Mouse (Mus musculus): ENCODE results near the gene Perp.
A peak's percentile ranks its signal among the peaks of the same experiment; 100 is the strongest.

The Perp gene

DNA sequence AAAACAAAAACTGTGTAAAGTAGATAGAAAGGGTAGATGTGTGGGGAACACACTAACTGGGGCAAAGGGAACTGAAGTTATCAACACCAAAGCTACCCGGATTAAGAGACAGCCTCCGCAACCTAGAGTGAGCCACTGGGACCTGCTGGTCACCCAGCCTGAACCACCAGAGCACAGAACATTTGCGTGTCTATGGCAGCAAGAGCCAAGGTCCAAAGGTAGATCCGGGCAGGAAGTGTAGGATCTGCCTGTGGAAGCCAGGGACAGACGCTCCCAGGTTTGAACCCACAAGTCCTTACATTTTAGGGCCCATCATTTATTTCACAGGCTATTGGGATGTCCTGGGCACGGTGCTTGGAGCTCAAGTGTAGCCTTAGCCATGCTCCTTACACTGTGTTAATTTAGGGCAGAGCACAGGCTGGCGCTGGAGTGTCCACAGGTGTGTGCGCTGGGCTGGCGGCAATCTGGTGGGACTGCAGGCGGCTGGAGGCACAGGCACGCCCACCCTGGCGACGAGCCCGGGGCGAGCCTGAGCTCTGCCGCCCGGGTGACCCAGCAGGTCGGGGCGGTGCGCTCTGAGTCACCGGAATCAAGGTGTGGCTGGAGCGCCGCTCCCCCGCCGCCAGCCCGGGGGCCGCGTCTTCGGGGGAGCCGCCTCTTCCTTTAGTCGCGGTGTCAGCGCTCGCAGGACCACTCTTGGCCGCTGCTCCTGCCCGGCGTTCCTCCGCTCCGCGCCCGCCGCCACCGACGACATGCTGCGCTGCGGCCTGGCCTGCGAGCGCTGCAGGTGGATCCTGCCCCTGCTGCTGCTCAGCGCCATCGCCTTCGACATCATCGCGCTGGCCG lies at the start of gene Perp:
Perp (plus strand) TSS at position 580 of the 846 bp plus-strand sequence.
- peak; percentile 45 to 66 for DNase-seq (ENCODE audit: inconsistent age in 2 of 2, low spot score in 1 of 2)

DNA sequence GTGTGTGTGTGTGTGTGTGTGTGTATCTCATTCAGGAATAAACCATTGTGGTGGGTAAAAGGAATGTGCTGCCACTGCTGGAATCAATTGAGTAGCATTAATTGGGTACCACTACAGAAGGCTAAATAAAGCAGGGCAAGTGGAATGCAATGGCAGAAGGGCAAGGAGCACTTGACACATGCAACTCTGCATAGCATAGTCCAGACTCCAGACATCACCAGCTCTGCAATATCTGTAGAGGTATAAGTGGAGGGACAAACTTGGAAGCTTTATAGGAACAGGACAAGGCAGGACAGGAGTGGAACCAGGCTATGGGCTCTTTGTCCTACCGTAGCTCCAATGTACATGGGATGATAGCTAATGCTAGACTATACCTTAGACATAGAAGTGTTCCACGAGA lies 33.1 kb upstream of the Perp start:
- no peak for DNase-seq (ENCODE audit: inconsistent age in 2 of 2, low spot score in 1 of 2)

DNA sequence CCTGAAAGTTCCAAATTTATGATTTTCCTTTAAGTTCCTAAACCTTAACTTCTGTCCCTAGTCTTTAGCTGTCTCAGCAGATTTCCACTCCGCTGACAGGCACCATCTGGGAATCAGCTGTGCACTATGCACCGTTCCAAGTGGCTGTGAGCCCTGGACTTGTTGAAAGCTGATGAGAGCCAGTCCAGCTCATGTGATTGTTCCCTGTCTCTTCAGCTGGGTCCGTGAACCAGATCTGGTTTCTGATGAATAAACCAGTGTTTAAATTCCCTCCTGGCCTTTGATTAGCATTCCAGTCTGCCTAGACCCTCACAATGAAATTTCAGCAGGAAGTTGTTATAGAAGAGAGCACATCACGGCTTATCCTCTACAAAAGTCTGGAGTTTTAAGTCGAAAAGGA lies 28.3 kb upstream of the Perp start:
- peak in 1 of 2 experiments; percentile 23 for DNase-seq (ENCODE audit: inconsistent age in 2 of 2, low spot score in 1 of 2)

DNA sequence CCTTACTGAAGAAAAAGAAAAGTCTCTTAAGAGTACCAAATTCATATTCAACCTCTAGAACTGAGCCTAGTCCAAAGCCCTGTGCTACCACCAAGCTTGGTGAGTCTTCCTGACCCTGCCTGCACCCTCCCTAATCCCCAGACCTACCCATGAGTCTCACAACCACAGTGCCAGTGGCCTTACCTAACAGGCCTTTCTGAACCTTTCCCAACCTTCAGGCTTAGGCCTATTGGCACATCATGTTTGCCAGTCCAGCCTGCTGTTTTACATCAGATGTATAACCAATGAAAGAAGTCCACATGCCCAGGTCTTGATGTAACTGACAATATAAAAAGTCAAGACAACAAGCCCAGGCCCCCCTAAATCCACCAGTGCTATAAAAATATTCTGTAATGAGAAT lies 19.7 kb upstream of the Perp start:
- DNase-seq (ENCODE audit: inconsistent age in 2 of 2, low spot score in 1 of 2), result no peak

DNA sequence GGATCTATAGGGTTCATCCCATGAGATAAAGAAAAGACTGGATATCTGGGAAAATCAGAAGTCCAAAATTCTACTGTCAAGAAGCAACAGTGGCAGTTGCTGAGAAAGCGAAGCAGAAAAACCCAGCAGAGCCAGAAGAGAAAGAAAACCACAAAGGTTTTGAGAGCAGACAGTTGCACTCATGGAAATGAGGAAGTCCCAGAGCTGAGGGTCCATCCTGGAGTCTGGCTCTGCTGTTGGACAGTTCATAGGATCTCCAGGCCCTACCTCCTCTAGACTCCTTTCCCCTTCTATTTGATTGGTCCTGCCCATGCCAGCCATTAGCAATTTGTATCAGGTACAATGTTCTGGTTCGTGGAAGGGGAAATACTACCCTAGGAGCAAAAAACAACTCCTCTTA lies 18.7 kb upstream of the Perp start:
- no peak for DNase-seq (ENCODE audit: inconsistent age in 2 of 2, low spot score in 1 of 2)

DNA sequence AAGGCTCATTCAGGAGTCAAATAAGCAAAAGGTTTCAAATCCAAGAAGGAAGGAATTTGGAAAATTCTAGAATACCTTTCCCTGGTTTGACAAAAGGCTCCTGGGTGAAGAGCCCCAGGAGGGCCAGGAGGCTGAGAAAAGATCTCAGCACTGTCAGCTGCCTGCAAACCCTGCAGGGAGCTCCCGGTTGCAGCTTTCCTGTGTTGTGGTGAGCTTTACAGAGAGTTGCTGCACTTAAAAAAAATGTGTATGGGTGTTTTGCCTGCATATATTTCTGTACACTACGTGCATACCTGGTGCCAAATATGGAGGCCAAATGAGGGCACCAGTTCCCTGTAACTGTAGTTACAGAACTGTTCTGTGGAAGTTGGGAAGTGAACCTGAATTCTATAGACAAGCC lies 16.9 kb upstream of the Perp start:
- DNase-seq (ENCODE audit: inconsistent age in 2 of 2, low spot score in 1 of 2), result no peak

GRCm38 (mm10) chr10:18830359-18830758 lies 14.5 kb upstream of the Perp start:
- no peak for DNase-seq (ENCODE audit: inconsistent age in 2 of 2, low spot score in 1 of 2)

DNA sequence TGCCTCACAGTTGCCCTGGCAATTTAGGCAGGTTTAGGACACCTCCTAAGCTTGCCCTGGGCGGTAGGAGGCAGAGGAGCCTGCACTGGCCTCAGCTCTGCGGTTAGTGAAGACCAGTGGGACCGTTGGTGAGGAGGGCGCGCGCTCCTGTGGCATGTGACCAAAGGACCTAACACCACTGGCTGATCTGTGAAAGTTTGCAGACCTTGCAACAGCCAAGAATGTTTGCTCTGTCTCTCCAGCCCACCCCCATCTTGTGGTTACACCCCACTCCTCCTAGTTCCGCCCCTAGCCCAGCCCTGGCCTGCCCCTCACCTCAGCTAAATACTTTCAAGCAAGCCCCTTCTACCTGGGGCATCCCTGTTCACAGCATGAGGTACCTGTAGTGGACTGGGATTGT lies 13.0 kb upstream of the Perp start:
- no peak for DNase-seq (ENCODE audit: inconsistent age in 2 of 2, low spot score in 1 of 2)

GRCm38 (mm10) chr10:18834389-18834788 lies 10.4 kb upstream of the Perp start:
- DNase-seq (ENCODE audit: inconsistent age in 2 of 2, low spot score in 1 of 2), result no peak

GRCm38 (mm10) chr10:18835684-18836479 lies 8.9 kb upstream of the Perp start:
- DNase-seq (ENCODE audit: inconsistent age in 2 of 2, low spot score in 1 of 2), result peak; percentile 11 to 59

- no peak for DNase-seq (ENCODE audit: inconsistent age in 2 of 2, low spot score in 1 of 2)
Observed at GRCm38 (mm10) chr10:18839530-18839929, 5.3 kb upstream of the Perp start.

DNA sequence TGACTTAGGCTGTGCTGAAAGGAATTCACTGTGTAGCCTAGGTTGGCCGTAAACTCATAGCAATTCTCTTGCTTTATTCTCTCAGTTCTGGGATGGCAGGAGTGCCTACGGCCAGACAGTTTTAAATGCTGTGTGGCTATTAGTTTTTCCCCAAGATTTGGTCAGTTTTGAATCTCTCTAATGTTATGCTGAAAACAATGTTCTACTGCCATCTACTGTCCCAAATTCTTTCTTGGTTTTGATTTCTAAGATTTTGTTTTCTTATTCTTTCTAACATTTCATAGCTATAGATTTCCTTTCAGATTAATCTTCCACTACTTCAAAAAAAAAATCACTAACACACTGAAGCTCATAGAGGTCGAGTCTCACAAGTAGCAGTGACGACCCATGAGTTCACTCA lies 4.1 kb upstream of the Perp start:
- no peak for DNase-seq (ENCODE audit: inconsistent age in 2 of 2, low spot score in 1 of 2)

DNA sequence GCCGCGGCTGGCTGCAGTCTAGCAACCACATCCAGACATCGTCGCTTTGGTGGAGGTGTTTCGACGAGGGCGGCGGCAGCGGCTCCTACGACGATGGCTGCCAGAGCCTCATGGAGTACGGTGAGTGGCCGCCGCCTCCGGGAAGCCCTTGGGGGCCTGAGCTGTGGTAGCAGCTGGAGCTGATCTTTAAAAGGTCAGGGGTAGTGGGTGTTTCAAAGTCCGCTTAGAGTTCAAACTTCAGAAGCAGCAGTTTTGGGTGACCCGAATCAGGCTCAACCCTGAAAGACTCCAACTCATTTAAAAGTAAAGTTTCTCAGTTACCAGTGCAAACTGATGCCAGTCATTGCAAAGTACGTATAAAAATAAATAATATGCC lies 455 bp downstream of the Perp start:
- no peak for DNase-seq (ENCODE audit: inconsistent age in 2 of 2, low spot score in 1 of 2)

DNA sequence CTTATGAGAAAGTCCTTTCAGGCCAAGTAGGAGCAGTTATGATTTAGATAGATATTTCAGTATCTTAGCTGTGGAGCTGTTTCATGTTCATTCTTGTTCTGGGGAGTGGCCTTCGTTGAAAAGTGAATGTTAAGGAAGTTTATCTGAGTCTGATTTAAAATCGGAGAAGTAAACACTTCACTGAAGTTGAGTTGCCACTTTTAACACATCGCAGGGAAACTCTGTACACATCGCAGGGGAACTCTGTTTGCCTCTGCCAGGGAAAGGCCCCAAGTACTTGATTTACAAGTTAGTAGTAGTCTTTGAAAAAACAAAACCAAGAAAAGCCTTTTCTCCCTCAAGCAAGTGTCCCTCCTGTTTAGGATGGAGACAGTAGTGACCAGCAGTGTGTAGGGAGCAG lies 891 bp downstream of the Perp start:
- no peak for DNase-seq (ENCODE audit: inconsistent age in 2 of 2, low spot score in 1 of 2)

DNA sequence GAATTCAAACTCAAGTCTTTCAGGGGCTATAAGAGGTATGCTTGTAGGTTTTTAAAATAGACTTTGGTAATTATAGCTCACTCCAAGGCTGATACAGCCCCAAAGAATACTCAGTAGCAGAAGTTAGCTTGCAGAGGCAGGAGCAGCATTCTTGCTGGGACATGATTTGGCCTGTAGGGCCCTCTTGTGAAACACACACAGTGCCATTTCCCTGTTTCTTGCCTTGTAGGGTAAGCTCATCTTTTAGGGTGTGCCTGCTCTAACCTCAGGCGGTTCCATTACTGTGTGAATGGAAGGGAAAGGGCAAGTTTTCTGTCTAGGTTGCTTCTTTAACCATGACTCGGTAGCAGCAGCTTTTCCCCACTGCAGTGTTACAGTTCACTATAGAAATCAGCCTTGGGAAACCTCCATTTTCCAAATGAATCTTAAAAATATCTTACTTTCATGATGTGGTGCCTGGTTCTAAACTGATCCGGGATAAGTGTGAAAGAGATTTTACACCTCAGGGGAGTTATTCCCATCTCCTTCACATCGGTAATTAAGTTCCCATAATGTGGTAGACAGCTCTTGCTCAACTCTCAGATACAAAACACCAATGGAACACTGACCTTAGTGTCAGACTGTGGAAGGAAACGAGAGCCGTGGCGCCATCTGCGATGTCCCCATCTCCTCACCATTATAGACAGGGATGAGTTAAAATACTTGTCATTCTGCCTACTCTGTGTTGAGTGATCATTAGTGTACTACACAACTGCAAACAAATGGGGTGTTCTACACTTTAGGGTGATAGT lies 1.8 kb downstream of the Perp start:
- DNase-seq (ENCODE audit: inconsistent age in 2 of 2, low spot score in 1 of 2), result no peak

- no peak for DNase-seq (ENCODE audit: inconsistent age in 2 of 2, low spot score in 1 of 2)
Observed at GRCm38 (mm10) chr10:18850177-18850576, 5.4 kb downstream of the Perp start.

DNA sequence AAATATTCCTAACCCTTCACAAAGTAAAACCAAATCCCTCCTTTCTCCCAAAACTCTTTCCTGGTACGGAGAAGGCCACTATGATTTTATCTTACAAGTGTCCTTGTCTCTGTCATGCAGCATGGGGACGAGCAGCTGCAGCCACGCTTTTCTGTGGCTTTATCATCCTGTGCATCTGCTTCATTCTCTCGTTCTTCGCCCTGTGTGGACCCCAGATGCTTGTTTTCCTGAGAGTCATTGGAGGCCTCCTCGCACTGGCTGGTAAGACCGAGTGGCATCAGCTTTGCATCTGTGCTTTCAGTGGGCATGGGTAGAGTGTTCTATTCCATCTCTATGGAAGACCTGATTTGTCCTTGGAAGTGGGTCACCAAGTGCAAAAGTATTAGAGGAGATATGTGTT lies 8.6 kb downstream of the Perp start:
- DNase-seq (ENCODE audit: inconsistent age in 2 of 2, low spot score in 1 of 2), result no peak

GRCm38 (mm10) chr10:18857244-18857643 lies 12.4 kb downstream of the Perp start:
- DNase-seq (ENCODE audit: inconsistent age in 2 of 2, low spot score in 1 of 2), result no peak

- no peak for DNase-seq (ENCODE audit: inconsistent age in 2 of 2, low spot score in 1 of 2)
Observed at GRCm38 (mm10) chr10:18859632-18860031, 14.8 kb downstream of the Perp start.

GRCm38 (mm10) chr10:18860119-18860824 lies 15.5 kb downstream of the Perp start:
- no peak for DNase-seq (ENCODE audit: inconsistent age in 2 of 2, low spot score in 1 of 2)

DNA sequence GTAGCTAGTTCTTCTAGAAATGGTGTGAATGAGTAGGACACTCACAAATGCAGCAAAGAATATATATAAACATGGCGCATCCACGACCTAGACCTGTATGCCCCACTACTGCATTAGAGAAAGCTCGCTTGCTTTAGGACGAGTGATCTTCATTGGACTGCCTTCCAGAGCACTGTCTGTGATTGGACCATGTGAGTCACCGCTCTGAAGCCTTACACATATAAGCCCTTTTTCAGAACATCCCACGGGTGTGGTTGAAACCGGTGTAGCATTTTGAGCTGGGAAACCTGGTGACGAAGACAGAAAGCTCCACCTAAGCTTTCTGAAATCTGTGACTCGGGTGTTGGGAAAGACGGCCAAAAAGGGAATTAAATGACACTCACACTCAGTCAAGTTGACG lies 16.0 kb downstream of the Perp start:
- DNase-seq (ENCODE audit: inconsistent age in 2 of 2, low spot score in 1 of 2), result no peak

Measured in adrenal gland, adult (tissue).